Mouse (Mus musculus) gastrocnemius, postnatal 4 days (tissue): ENCODE measurements at regions not wholly inside any gene's neighbourhood (a gene's known extent, or its start where the extent isn't known, plus 50 kb on each side); places are given as distances from the start of the nearest gene placed in this dataset.

ENCODE experiments used
- DNase-seq, 2 experiments: peaks; one replicate each; pipeline ENCODE4 v3.0.0; 2021 to 2022; ENCODE audit warnings: low spot score in 2 of 2, mixed read lengths in 2 of 2

GRCm38 (mm10) chr13:41694749-41695419, 89.2 kb downstream of the Tmem170b start:
- no peak for DNase-seq

GRCm38 (mm10) chr13:41696767-41697445, 91.2 kb downstream of the Tmem170b start:
- DNase-seq, result no peak

- DNase-seq, result no peak
Measured at GRCm38 (mm10) chr13:41701345-41701744, 95.6 kb downstream of the Tmem170b start.

- DNase-seq, result no peak
Measured at GRCm38 (mm10) chr13:41701829-41702231, 96.1 kb downstream of the Tmem170b start.

- no peak for DNase-seq
Measured at GRCm38 (mm10) chr13:41703196-41703595, 97.5 kb downstream of the Tmem170b start.

GRCm38 (mm10) chr13:41703618-41704017, 97.9 kb downstream of the Tmem170b start:
- no peak for DNase-seq

GRCm38 (mm10) chr13:41704806-41705205, 99.1 kb downstream of the Tmem170b start:
- no peak for DNase-seq

GRCm38 (mm10) chr13:41705636-41706035, 99.9 kb downstream of the Tmem170b start:
- no peak for DNase-seq

GRCm38 (mm10) chr13:41707811-41708210, 102.1 kb downstream of the Tmem170b start:
- DNase-seq, result no peak

- no peak for DNase-seq
Measured at GRCm38 (mm10) chr13:41709071-41709470, 103.4 kb downstream of the Tmem170b start.

- peak; percentile 71 to 83 for DNase-seq
Measured at GRCm38 (mm10) chr13:41709475-41710227, 103.9 kb downstream of the Tmem170b start.

- DNase-seq, result no peak
Measured at GRCm38 (mm10) chr13:41712616-41713015, 106.9 kb downstream of the Tmem170b start.
